Mouse (Mus musculus) embryo, embryonic 11 days (tissue): ENCODE measurements around the gene Zfp239.

Experiments used
- DNase-seq: peaks from one replicate; pipeline ENCODE4 v3.0.0-alpha.2; 2015

Gene Zfp239

GRCm38 (mm10) chr6:117879408-117880115 lies 17.7 kb downstream of the Zfp239 start:
- DNase-seq = peak; percentile 99

GRCm38 (mm10) chr6:117880394-117880838 lies 18.5 kb downstream of the Zfp239 start:
- DNase-seq = peak; percentile 26

GRCm38 (mm10) chr6:117881229-117881628 lies 19.3 kb downstream of the Zfp239 start:
- DNase-seq = no peak

- DNase-seq = no peak
Observed at GRCm38 (mm10) chr6:117881997-117882396, 20.1 kb downstream of the Zfp239 start.

GRCm38 (mm10) chr6:117885943-117886342 lies 24.0 kb downstream of the Zfp239 start:
- DNase-seq = no peak

GRCm38 (mm10) chr6:117888032-117888431 lies 26.1 kb downstream of the Zfp239 start:
- DNase-seq = no peak

- DNase-seq = no peak
Observed at GRCm38 (mm10) chr6:117888642-117889096, 26.8 kb downstream of the Zfp239 start.

- DNase-seq = no peak
Observed at GRCm38 (mm10) chr6:117890257-117890656, 28.4 kb downstream of the Zfp239 start.

GRCm38 (mm10) chr6:117891369-117892160 lies 29.7 kb downstream of the Zfp239 start:
- DNase-seq = no peak

- DNase-seq = no peak
Observed at GRCm38 (mm10) chr6:117892386-117892785, 30.5 kb downstream of the Zfp239 start.

GRCm38 (mm10) chr6:117893435-117893834 lies 31.5 kb downstream of the Zfp239 start:
- no peak for DNase-seq

- DNase-seq = no peak
Observed at GRCm38 (mm10) chr6:117897800-117898199, 35.9 kb downstream of the Zfp239 start.

- no peak for DNase-seq
Observed at GRCm38 (mm10) chr6:117900126-117901080, 38.5 kb downstream of the Zfp239 start, which contains the start of gene Hnrnpf. Hnrnpf (plus strand) TSS chr6:117900324.

- no peak for DNase-seq
Observed at GRCm38 (mm10) chr6:117901510-117902402, 39.9 kb downstream of the Zfp239 start.

GRCm38 (mm10) chr6:117902556-117902955 lies 40.7 kb downstream of the Zfp239 start:
- DNase-seq = no peak

GRCm38 (mm10) chr6:117903836-117904235 lies 41.9 kb downstream of the Zfp239 start:
- DNase-seq = no peak

GRCm38 (mm10) chr6:117905260-117905930 lies 43.5 kb downstream of the Zfp239 start:
- peak; percentile 40 for DNase-seq

- peak; percentile 71 for DNase-seq
Observed at GRCm38 (mm10) chr6:117906015-117906531, 44.2 kb downstream of the Zfp239 start.

- DNase-seq = peak; percentile 99
Observed at GRCm38 (mm10) chr6:117906590-117907271, 44.8 kb downstream of the Zfp239 start.
